Mouse (Mus musculus) skeletal muscle tissue, adult 2 months (tissue): ENCODE measurements around the gene Akr1c18.
A peak's percentile ranks its signal among the peaks of the same experiment; 100 is the strongest.
"Not testable (repeated sequence)": the region's sequence is repeated elsewhere in the genome, so short reads cannot be mapped to it uniquely, and the experiment has no call there.

Source experiments
- DNase-seq: peaks from one replicate; pipeline ENCODE4 v3.0.0-alpha.2; 2012; ENCODE audit warnings: low read depth, low spot score

Gene Akr1c18

GRCm38 (mm10) chr13:4150518-4150917 is at the start of gene Akr1c18:
Gene Akr1c18 (minus strand): TSS chr13:4150654.
- DNase-seq = no peak

DNA sequence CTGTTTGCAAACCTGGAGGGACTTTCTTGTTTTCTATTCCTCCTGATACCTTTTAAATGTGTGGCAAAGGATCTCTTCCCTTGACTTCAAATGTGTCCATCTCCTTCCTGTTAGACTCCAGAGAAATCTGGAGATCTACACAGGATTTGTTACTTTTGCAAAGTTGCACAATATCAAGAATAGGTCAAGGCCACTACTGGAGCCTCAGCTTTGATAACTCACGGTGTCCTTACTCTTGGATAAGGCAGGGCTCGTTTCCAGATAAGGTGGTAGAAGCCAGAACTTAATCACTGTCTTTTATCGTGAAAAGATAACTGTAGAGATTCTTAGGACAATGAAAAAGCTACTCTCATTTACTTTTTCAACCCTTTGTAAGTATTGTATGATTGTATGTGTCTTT is 42.1 kb upstream of the Akr1c18 start:
- DNase-seq = no peak

- no peak for DNase-seq
Measured at GRCm38 (mm10) chr13:4190904-4191303, 40.5 kb upstream of the Akr1c18 start, which contains the start of gene Akr1c13. Gene Akr1c13 (plus strand): TSS chr13:4191150.

- DNase-seq = no peak
Measured at GRCm38 (mm10) chr13:4188174-4188573, 37.7 kb upstream of the Akr1c18 start.

GRCm38 (mm10) chr13:4186641-4187411 is 36.4 kb upstream of the Akr1c18 start:
- not testable (repeated sequence) for DNase-seq

GRCm38 (mm10) chr13:4183116-4183515 is 32.7 kb upstream of the Akr1c18 start:
- no peak for DNase-seq

GRCm38 (mm10) chr13:4181321-4181720 is 30.9 kb upstream of the Akr1c18 start:
- not testable (repeated sequence) for DNase-seq

DNA sequence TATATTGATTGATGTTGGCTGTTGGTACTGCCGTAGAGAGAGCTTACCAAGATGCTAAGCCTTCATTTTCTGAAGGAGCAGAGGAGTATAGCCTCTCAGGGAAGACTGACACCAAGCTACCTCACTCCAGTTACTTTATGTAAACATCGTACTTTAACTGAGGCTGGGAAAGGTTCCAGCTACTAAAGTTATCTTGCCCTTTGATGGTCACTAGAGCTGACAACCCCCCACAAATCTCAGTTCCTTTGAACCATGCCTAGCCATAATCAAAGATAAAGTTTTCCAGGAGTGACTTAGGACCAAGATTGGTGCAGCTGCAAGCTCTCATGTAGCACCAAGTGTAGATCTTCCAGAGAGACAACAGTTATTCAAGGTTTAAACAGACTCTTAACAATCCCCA is 22.5 kb upstream of the Akr1c18 start:
- DNase-seq = no peak

DNA sequence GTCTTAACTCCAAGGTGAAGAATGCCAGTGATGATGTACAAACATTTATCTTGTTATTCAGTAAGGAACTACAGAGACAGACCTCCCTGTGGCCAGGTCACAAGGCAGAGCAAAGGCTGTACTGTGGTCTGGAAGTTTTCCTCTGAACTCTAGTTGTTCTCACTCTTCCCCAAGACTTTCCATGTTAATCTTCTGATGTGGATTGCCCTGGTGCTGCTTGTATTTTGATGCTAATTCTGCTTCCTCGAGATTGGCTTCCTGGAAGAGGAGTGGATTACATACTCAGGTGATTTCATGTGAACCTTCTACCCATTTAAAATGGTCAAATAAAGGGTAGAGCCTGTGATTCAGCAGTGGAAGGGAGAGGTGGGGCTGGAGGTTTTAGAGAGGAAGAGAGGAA is 17.6 kb upstream of the Akr1c18 start:
- no peak for DNase-seq

- DNase-seq = no peak
Measured at GRCm38 (mm10) chr13:4155286-4155685, 4.8 kb upstream of the Akr1c18 start.

DNA sequence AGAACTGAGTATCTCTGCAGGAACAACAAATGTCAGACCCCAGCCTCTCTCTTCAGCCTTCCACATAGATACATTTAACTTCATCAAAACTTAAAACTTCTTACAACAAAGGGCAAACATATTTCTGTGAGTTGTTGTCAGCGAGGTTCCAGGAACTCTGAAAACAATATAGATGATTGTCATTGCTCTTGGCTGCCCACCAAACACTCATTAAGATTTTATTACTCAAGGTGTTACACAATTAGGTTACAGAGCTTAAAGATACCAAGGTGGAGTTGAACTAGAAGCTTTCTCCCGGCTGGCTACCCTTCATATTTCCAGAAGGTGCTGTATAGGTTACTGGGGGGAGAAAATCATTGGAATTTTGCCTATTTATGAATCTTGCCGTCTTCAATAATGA is 3.1 kb upstream of the Akr1c18 start:
- DNase-seq = no peak

DNA sequence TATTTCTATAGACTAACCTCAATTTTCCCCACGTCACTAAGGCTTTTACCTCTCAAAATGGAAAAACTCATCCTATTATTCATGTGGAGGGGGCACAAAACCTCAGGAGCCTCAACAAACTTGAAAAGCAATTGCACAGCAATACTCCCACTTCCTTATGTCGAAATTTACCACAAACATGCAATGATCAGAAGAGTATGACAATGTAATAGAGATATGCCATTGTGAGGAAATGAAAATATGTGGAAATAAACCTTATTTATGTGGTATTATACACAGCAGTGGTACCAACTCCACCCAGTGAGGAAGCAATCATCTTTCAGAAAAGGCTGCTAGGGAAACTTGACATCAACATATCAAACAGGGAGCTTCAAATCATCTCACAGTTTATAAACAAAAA is 2.5 kb upstream of the Akr1c18 start:
- no peak for DNase-seq

DNA sequence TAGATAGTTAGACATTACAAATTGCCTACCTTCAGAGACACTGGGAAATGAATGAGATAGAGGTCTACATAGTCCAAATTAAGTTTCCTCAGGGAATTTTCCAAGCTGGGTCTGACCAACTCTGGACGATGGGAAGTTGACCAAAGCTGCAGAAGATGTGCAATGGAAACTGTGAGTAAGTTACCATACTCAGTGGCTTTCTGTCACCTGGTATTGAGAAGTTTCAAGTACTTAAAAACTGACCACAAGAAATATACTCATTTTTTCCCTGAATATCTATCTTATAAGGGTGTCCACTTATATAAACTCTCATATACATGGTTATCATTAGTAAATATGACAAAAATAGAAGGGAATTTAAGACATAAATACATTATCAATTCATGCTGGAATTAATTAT is 6.2 kb downstream of the Akr1c18 start:
- DNase-seq = no peak

DNA sequence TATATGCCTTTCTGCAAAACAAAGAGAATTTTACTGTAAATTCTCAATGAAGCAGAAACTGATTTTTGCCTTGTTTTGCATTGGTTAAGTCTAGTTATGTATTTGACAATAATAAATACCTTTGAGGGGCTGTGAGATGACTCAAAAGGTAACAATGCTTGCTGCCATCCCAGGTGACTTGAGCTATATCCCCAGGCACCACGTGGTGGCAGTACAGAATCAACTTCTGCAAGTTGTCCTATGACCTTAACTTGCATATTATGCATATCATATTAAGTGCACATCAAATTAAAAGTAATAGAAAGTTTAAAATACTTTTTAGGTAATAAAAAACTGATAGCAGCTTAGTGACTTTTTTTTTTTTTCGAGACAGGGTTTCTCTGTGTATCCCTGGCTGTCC is 17.4 kb downstream of the Akr1c18 start:
- DNase-seq = no peak

- no peak for DNase-seq
Measured at GRCm38 (mm10) chr13:4131721-4132120, 18.7 kb downstream of the Akr1c18 start.

DNA sequence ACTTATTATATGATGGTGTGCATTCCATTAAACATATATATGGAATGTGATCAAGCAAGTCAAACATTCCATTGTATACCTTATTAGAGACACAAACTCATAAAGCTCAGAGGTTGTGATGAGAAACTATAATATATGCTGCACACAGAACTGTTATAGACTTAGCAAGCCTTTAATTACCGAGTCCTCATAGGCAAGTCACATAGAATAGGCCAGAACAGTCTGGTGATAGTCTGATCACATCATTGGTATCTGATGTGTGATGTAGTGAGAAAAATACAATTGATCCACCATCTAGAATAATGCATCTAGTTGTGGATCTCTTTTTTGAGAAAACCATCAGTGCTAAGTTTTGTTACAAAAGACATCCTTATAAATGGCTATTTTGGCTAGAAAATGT is 19.1 kb downstream of the Akr1c18 start:
- no peak for DNase-seq

DNA sequence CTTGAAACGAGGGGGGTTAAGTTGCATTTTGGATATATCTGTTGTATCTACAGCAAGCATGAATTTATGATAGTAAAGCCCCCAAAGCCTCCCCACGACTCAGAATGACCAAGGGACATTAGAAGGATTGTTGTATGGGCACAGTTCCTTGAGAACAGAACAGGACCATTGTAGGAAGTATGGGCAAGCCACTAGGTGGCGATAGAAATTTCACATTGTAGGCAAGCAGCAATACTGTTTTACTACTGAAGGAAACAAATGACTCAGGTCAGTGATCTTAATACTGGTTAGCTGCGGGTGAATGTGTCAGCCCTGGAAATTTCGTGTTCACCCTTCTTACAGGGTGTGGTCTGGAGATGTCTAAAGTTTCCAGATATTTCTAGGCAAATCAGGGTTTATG is 21.4 kb downstream of the Akr1c18 start:
- DNase-seq = no peak

DNA sequence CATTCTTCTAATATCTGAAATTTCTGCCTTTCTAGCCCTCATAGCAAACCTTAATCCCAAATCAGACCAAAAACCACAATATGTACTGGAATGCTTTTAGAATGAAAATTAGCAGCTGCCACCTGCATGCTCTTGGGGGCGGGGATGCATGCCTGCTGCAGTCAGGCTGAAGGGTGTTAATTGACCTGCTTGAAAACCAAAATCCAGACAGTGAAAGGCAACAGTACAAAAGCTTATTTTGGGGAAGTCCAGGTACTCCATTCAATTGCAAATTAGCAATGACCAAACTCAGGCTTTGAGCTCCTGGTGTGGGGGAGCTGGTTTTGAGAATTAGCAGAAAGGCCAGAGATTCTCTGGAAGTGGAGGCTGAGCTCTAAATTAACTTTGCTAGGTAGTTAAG is 24.6 kb downstream of the Akr1c18 start:
- DNase-seq = not testable (repeated sequence)

DNA sequence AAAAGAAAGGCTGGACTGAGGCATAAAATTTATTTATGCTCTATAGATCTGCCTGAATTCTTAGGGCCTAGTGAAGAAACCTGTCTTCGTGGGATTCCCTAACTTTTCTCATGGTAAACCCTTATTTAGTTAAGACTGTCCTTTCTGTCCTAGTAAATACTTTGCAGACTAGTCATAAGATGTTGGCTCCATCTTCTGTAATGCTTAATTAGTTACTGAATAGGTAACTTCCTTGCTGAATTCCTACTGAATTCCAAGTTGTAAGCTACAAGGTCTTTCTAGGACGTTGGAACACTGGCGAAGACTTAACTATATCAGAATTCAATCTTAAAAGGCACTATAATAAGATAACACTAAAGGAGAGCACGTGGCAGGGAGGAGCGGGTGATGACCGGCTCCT is 26.0 kb downstream of the Akr1c18 start:
- DNase-seq = not testable (repeated sequence)

DNA sequence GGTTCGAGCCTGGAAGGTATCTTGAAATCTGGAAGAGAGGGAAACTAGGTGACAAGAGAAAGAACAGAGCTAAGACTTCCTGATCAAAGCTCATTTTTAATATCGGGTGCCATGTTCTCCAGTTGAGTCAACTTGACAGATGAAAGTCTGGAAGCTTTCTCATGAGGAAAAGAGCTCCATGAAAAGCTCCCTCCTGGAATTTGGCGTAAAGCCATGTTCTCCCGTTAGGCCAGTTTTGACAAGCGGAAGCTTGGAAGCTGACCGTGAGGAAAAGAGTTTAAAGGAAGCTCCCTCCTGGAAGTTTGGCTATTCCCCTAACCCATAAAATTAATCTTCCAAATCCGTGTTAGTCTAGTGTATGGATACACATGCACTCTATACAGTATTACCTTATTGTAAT is 27.3 kb downstream of the Akr1c18 start:
- DNase-seq = no peak

DNA sequence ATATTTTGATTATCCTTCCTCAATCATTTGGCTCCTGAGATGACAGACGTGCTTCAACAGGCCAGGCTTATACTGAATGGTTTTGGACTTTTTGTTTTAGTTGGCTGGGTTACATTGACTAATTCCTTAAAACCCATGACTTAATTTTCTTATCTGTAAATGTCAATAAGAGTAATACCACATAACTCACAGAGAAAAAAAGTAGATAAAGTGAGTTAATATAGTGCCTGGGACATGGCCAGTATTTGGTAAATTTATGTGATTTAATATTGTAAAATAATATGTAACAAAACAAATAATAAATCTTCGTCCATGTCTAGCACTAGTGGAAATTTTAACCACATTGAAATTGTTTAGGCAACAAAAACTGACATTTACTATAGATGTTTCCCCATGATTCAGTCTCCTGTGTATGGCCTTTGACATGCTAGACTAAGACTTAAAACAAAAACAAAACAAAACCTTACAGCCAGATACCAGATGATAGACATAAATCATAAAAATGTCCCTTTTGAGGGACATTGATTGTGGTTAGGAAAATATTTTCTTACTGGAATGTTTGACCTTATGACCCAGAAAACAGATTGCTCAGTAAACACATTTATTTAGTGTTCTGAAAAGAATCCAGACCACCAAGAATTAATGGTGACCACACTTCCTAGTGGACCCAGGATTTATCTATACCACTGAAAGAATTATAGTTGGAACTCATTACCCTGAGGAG is 31.1 kb downstream of the Akr1c18 start:
- DNase-seq = no peak

DNA sequence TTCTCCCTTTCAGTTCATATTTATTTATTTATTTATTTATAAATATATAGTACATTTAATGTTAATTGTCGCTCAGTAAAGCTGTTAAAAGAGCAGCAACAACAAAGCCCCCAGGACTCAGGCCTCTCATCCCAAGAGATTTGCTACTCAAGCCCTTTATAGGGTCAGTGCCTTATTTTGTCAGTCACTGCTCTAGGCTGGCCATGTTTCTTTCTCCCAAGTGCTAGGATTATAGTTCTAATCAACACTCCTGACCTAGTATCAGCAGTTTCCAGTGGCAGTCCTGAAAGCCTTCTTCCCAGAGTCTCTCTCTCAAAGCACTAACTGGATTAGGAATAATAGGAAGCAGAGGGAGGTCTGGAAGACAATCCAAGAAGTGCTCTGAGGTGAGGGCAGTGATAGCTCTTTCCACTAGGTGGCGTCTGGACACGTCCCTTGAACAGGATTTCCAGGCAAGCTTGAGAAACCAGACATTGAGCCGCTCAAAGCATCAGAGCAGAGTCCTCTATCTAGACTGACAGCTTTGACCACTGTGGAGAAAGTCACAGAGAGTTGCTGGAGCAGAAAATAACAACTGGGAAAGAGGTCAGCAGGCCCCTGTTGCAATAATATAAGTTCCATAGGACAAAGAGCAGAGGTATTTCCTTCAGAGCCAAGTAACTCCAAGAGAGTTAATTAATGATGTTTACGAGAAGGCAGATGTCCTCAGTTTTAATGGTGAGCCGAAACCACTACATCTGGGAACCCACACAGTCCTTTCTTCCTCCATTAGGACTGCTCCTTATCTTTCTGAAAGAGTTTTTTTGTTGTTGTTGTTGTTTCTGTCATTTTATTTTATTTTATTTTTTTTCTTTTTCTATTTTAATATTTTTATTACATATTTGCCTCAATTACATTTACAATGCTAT is 39.9 kb downstream of the Akr1c18 start:
- DNase-seq = peak; percentile 7
